Mouse (Mus musculus) embryonic facial prominence, embryonic 10.5 days (tissue): ENCODE data around the gene Rras. TPM values are rescaled to one million over a fixed set of nuclear protein-coding genes. Genes with fewer than 3 reads are reported as not detected.

ENCODE experiments used
- DNase-seq: peaks from one replicate; pipeline ENCODE4 v3.0.0-alpha.2; 2017; ENCODE audit warnings: low spot score
- H3K27ac ChIP-seq: fragments of 300-500 bp; sonication (generic); replicated peaks from 2 replicates; pipeline ENCODE4 v1.5.1; 2016; ENCODE audit warnings: mild to moderate bottlenecking
- H3K27me3 ChIP-seq: fragments of 300-500 bp; sonication (generic); replicated peaks from 2 replicates; pipeline ENCODE4 v1.6.1; 2016; ENCODE audit warnings: low read depth, mild to moderate bottlenecking; ENCODE audit not compliant: poor library complexity, severe bottlenecking
- H3K36me3 ChIP-seq: fragments of 300-500 bp; sonication (generic); replicated peaks from 2 replicates; pipeline ENCODE4 v1.6.1; 2016; ENCODE audit warnings: mild to moderate bottlenecking, moderate library complexity
- H3K4me1 ChIP-seq: fragments of 300-500 bp; sonication (generic); 2 replicates; pipeline ENCODE4 v1.6.1; 2016
- H3K4me3 ChIP-seq: fragments of 300-500 bp; sonication (generic); 2 replicates; pipeline ENCODE4 v1.5.1; 2016; ENCODE audit warnings: mild to moderate bottlenecking, moderate library complexity
- H3K9me3 ChIP-seq: fragments of 300-500 bp; sonication (generic); 2 replicates; pipeline ENCODE4 v1.6.1; 2016; ENCODE audit warnings: mild to moderate bottlenecking
- WGBS: fragments of 180-500 bp; shearing (Covaris S2); methylation state at CpG from one replicate; pipeline ENCODE4 v1.1.7; 2016; 5-methylcytosine and 5-hydroxymethylcytosine counted together
- polyA plus RNA-seq: library from polyadenylated mRNA; unstranded; fragments of >200 nt; fragmentation: Nextera tagmentation; extraction: Ambion mirVana; gene quantifications from 2 replicates; pipeline ENCODE4 v1.2.1, GENCODE M21; 2016

The Rras gene
- polyA plus RNA-seq: 18.8 and 20.3 TPM in 2 replicates

GRCm38 (mm10) chr7:45017242-45018061, at the start of gene Rras:
Gene Rras (plus strand): TSS chr7:45017961.
- peak; percentile 92 for DNase-seq
- Histone ChIP-seq H3K36me3 (peaks cover 20% of the 10 kb centered on the region), H3K27ac (peak within 1 kb of the TSS; percentile 96), H3K9me3 (no peaks in the 10 kb centered on the region), H3K27me3 (peaks cover 18% of the 10 kb centered on the region; the same call in 1 of the 2 replicates), H3K4me1 (peaks cover 51% of the 10 kb centered on the region), H3K4me3 (peak within 1 kb of the TSS; percentile 98)
- WGBS: under 1% methylated on average over 36 of the region's 36 CpGs

- Histone ChIP-seq H3K27me3 (no peaks in the 10 kb centered on the region), H3K27ac (peak overlapping the region; percentile 89), H3K36me3 (peaks cover 26% of the 10 kb centered on the region), H3K4me1 (peaks cover 45% of the 10 kb centered on the region), H3K4me3 (peak overlapping the region; percentile 63), H3K9me3 (no peaks in the 10 kb centered on the region)
- peak; percentile 95 for DNase-seq
- WGBS: under 1% methylated on average over 36 of the region's 36 CpGs
Measured at GRCm38 (mm10) chr7:44970231-44970691, 47.5 kb upstream of the Rras start.

- peak overlapping the region; percentile 89 for H3K27ac ChIP-seq
- no peak for DNase-seq
- peaks cover 48% of the 10 kb centered on the region for H3K4me1 ChIP-seq
Measured at GRCm38 (mm10) chr7:44971142-44971541, 46.6 kb upstream of the Rras start.

GRCm38 (mm10) chr7:44973415-44974130, 44.2 kb upstream of the Rras start:
- 39% methylated on average over 14 of the region's 14 CpGs for WGBS
- H3K27ac ChIP-seq: peak overlapping the region; percentile 85
- H3K4me1 ChIP-seq: peaks cover 48% of the 10 kb centered on the region
- DNase-seq: no peak
- H3K4me3 ChIP-seq: peak overlapping the region; percentile 65
- peaks cover 36% of the 10 kb centered on the region for H3K36me3 ChIP-seq
- H3K27me3 ChIP-seq: no peaks in the 10 kb centered on the region
- H3K9me3 ChIP-seq: no peaks in the 10 kb centered on the region

More at GRCm38 (mm10) chr7:44971142-44971541, 46.6 kb upstream of the Rras start:
- WGBS: 76% methylated on average over 7 of the region's 7 CpGs
- H3K4me3 ChIP-seq: peak overlapping the region; percentile 63
- H3K9me3 ChIP-seq: no peaks in the 10 kb centered on the region
- peaks cover 26% of the 10 kb centered on the region for H3K36me3 ChIP-seq
- no peaks in the 10 kb centered on the region for H3K27me3 ChIP-seq

- H3K4me1 ChIP-seq: peaks cover 45% of the 10 kb centered on the region
- H3K9me3 ChIP-seq: no peaks in the 10 kb centered on the region
- peak within 1 kb of the TSS; percentile 85 for H3K27ac ChIP-seq
- H3K36me3 ChIP-seq: peaks cover 46% of the 10 kb centered on the region
- no peaks in the 10 kb centered on the region for H3K27me3 ChIP-seq
- H3K4me3 ChIP-seq: peak within 1 kb of the TSS; percentile 65
- DNase-seq: peak; percentile 87
- WGBS: 1% methylated on average over 22 of the region's 22 CpGs
Measured at GRCm38 (mm10) chr7:44974383-44975116, 43.2 kb upstream of the Rras start, which contains the start of gene Cpt1c. Gene Cpt1c (minus strand): TSS chr7:44974851.

GRCm38 (mm10) chr7:44975117-44975419, 42.7 kb upstream of the Rras start:
- peaks cover 40% of the 10 kb centered on the region for H3K4me1 ChIP-seq
- H3K4me3 ChIP-seq: peak overlapping the region; percentile 65; the same call in 1 of the 2 replicates
- H3K36me3 ChIP-seq: peaks cover 51% of the 10 kb centered on the region
- H3K9me3 ChIP-seq: no peaks in the 10 kb centered on the region
- no peaks in the 10 kb centered on the region for H3K27me3 ChIP-seq
- WGBS: 30% methylated on average over 6 of the region's 6 CpGs
- DNase-seq: no peak
- H3K27ac ChIP-seq: no peak overlapping the region

GRCm38 (mm10) chr7:44978300-44978699, 39.5 kb upstream of the Rras start:
- 93% methylated on average over 3 of the region's 3 CpGs for WGBS
- H3K36me3 ChIP-seq: peaks cover 82% of the 10 kb centered on the region

GRCm38 (mm10) chr7:44981539-44981938, 36.2 kb upstream of the Rras start:
- H3K4me3 ChIP-seq: no peak overlapping the region
- no peaks in the 10 kb centered on the region for H3K27me3 ChIP-seq
- no peak for DNase-seq
- H3K4me1 ChIP-seq: peaks cover 24% of the 10 kb centered on the region
- no peaks in the 10 kb centered on the region for H3K9me3 ChIP-seq
- 95% methylated on average over 8 of the region's 8 CpGs for WGBS
- peaks cover 82% of the 10 kb centered on the region for H3K36me3 ChIP-seq
- no peak overlapping the region for H3K27ac ChIP-seq

More at GRCm38 (mm10) chr7:44978300-44978699, 39.5 kb upstream of the Rras start:
- Histone ChIP-seq H3K4me3 (no peak overlapping the region), H3K4me1 (peaks cover 24% of the 10 kb centered on the region), H3K9me3 (no peaks in the 10 kb centered on the region), H3K27me3 (no peaks in the 10 kb centered on the region), H3K27ac (no peak overlapping the region)
- no peak for DNase-seq

- H3K4me1 ChIP-seq: peaks cover 30% of the 10 kb centered on the region
- no peak overlapping the region for H3K27ac ChIP-seq
- H3K27me3 ChIP-seq: no peaks in the 10 kb centered on the region
- 40% methylated on average over 6 of the region's 6 CpGs for WGBS
- H3K9me3 ChIP-seq: no peaks in the 10 kb centered on the region
- peak; percentile 88 for DNase-seq
- peaks cover 69% of the 10 kb centered on the region for H3K36me3 ChIP-seq
- peak overlapping the region; percentile 75 for H3K4me3 ChIP-seq
Measured at GRCm38 (mm10) chr7:44983085-44983484, 34.7 kb upstream of the Rras start.

- Histone ChIP-seq H3K9me3 (no peaks in the 10 kb centered on the region), H3K4me1 (peaks cover 38% of the 10 kb centered on the region), H3K36me3 (peaks cover 68% of the 10 kb centered on the region), H3K27me3 (no peaks in the 10 kb centered on the region), H3K4me3 (peak overlapping the region; percentile 75), H3K27ac (0 out of 2 replicates have a peak overlapping the region, but pooled peaks have one; percentile 20)
- no peak for DNase-seq
- WGBS: 81% methylated on average over 7 of the region's 7 CpGs
Measured at GRCm38 (mm10) chr7:44983944-44984832, 33.6 kb upstream of the Rras start.

GRCm38 (mm10) chr7:44984833-44985164, 33.0 kb upstream of the Rras start:
- Histone ChIP-seq H3K4me3 (peak overlapping the region; percentile 75), H3K4me1 (peaks cover 39% of the 10 kb centered on the region), H3K27me3 (no peaks in the 10 kb centered on the region), H3K27ac (no peak overlapping the region), H3K9me3 (no peaks in the 10 kb centered on the region), H3K36me3 (peaks cover 68% of the 10 kb centered on the region)
- WGBS: 55% methylated on average over 3 of the region's 3 CpGs
- no peak for DNase-seq
